11 mouse cellular contexts compared by ENCODE assay signal in the genomic region with DNA sequence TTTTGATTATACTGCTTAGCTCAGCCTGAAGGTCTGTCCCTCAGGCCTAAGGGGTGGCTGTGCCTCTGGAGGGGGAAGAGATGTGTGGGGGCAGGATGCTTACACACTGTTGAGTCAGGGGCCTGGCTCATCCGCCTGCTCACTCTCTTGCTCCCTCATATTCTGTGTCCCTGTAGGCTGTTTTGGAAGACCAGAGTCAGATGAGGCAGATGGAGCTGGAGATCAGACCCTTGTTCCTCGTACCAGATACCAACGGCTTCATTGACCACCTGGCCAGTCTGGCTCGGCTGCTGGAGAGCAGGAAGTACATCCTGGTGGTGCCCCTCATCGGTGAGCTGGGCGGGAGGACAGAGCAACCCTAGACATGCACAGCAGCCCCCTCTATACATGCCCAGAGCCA. TPM values are rescaled to one million over a fixed set of nuclear protein-coding genes. Genes with fewer than 3 reads are reported as not detected.
DNase-seq lines count a peak whose midpoint lies in the region; ATAC-seq and TF ChIP-seq lines count a peak whose summit lies in the region.
"Had no signal": no experiment of that assay in that cellular context is flagged by ENCODE, and none has a peak within 500 bp of the region (broad histone marks: within the 10 kb centered on the region; RNA-seq: fewer than 3 reads in every experiment).

No protein-coding gene starts in this region.

- 0 out of 2 replicates have a peak overlapping the region, but pooled peaks have one; percentile 3 for H3K27ac ChIP-seq in cerebellum, adult 2 months (ENCODE audit: insufficient read depth, low read length)
- 0 out of 2 replicates have a peak overlapping the region, but pooled peaks have one; percentile 9 for H3K27ac ChIP-seq in hindbrain, postnatal 0 days
- H3K27ac ChIP-seq in hindbrain, embryonic 14.5 days: no peak overlapping the region
- H3K27ac ChIP-seq in neural tube, embryonic 15.5 days (replicated peaks): peak overlapping the region; percentile 23; the same call in 1 of the 2 replicates
- peak overlapping the region; percentile 81 for H3K27ac ChIP-seq in stomach, postnatal 0 days (replicated peaks)
- H3K27ac ChIP-seq: liver, embryonic 15.5 days had no signal

- 0 out of 2 replicates have a peak, but pooled peaks cover 4% of the 10 kb centered on the region for H3K36me3 ChIP-seq in hindbrain, postnatal 0 days (ENCODE audit: insufficient read depth, low read length)
- H3K36me3 ChIP-seq in hindbrain, embryonic 14.5 days (replicated peaks; ENCODE audit: control insufficient read depth, insufficient read depth): peaks cover 26% of the 10 kb centered on the region
- H3K36me3 ChIP-seq in neural tube, embryonic 15.5 days: peaks cover 15% of the 10 kb centered on the region
- H3K36me3 ChIP-seq in stomach, postnatal 0 days (ENCODE audit: control insufficient read depth, insufficient read depth, low read length): no peaks in the 10 kb centered on the region

- WGBS in cerebellum, adult 2 months: 22% methylated on average over 6 of the region's 6 CpGs
- WGBS in hindbrain, postnatal 0 days: 51% methylated on average over 6 of the region's 6 CpGs
- 75% methylated on average over 6 of the region's 6 CpGs for WGBS in hindbrain, embryonic 14.5 days
- 67% methylated on average over 6 of the region's 6 CpGs for WGBS in neural tube, embryonic 15.5 days
- 35% methylated on average over 6 of the region's 6 CpGs for WGBS in stomach, postnatal 0 days

- no peak for TF ChIP-seq POLR2A in cerebellum, adult 2 months (IDR thresholded peaks at IDR 0.05; ENCODE audit: borderline replicate concordance, insufficient read depth, low read length)

- DNase-seq in cerebellum, adult 2 months: no peak
- DNase-seq in cerebellum, adult 11 months: no peak
- no peak for DNase-seq in hindbrain, postnatal 0 days (ENCODE audit: low spot score)
- no peak for DNase-seq in hindbrain, embryonic 14.5 days (ENCODE audit: low spot score)
- no peak for DNase-seq in neural tube, embryonic 10.5 days (ENCODE audit: extremely low spot score, low spot score)
- no peak for DNase-seq in stomach, postnatal 0 days (ENCODE audit: low spot score)
- DNase-seq in layer of hippocampus, adult 9-11 months: no peak
- DNase-seq: cerebellum, adult 18-20 months had no signal

- H3K9ac ChIP-seq in hindbrain, postnatal 0 days (replicated peaks; ENCODE audit: low read length): no peak overlapping the region
- no peak overlapping the region for H3K9ac ChIP-seq in hindbrain, embryonic 14.5 days
- no peak overlapping the region for H3K9ac ChIP-seq in neural tube, embryonic 15.5 days (replicated peaks)
- H3K9ac ChIP-seq in stomach, postnatal 0 days (ENCODE audit: low read length): 0 out of 2 replicates have a peak overlapping the region, but pooled peaks have one; percentile 23
- H3K9ac ChIP-seq: liver, embryonic 15.5 days had no signal

- no peaks in the 10 kb centered on the region for H3K9me3 ChIP-seq in hindbrain, postnatal 0 days (ENCODE audit: low read length)
- H3K9me3 ChIP-seq in hindbrain, embryonic 14.5 days (ENCODE audit: control insufficient read depth, low read length): no peaks in the 10 kb centered on the region
- H3K9me3 ChIP-seq in neural tube, embryonic 15.5 days (replicated peaks): no peaks in the 10 kb centered on the region
- H3K9me3 ChIP-seq in stomach, postnatal 0 days (ENCODE audit: control insufficient read depth, low read length): no peaks in the 10 kb centered on the region
- H3K9me3 ChIP-seq: liver, embryonic 15.5 days had no signal

- ATAC-seq in hindbrain, postnatal 0 days: no peak
- no peak for ATAC-seq in hindbrain, embryonic 14.5 days (ENCODE audit: low FRiP score)
- no peak for ATAC-seq in neural tube, embryonic 15.5 days (ENCODE audit: low FRiP score)
- no peak for ATAC-seq in stomach, postnatal 0 days (ENCODE audit: low FRiP score, low TSS enrichment)

- no peak for TF ChIP-seq EP300 in stomach, postnatal 0 days (optimal IDR thresholded peaks at IDR 0.05)

- H3K4me3 ChIP-seq in cerebellum, adult 2 months (replicated peaks; ENCODE audit: insufficient read depth, low read depth, low read length): no peak overlapping the region
- H3K4me3 ChIP-seq in hindbrain, postnatal 0 days (ENCODE audit: low read length): no peak overlapping the region
- H3K4me3 ChIP-seq in hindbrain, embryonic 14.5 days (replicated peaks; ENCODE audit: low read length): no peak overlapping the region
- no peak overlapping the region for H3K4me3 ChIP-seq in neural tube, embryonic 15.5 days (replicated peaks)
- H3K4me3 ChIP-seq in stomach, postnatal 0 days (ENCODE audit: low read depth, low read length): no peak overlapping the region
- H3K4me3 ChIP-seq: erythroblast, embryonic 14.5 days; liver, embryonic 15.5 days had no signal

- TF ChIP-seq CTCF in cerebellum, adult 2 months (IDR thresholded peaks at IDR 0.05; ENCODE audit: borderline replicate concordance, insufficient read depth, low read depth, low read length): no peak
- no peak for TF ChIP-seq CTCF in hindbrain, postnatal 0 days (IDR thresholded peaks at IDR 0.05; ENCODE audit: low read depth)
- TF ChIP-seq CTCF in stomach, postnatal 0 days (IDR thresholded peaks at IDR 0.05; ENCODE audit: low read depth): no peak; the same call in 1 of the 2 replicates

- no peaks in the 10 kb centered on the region for H3K27me3 ChIP-seq in cerebellum, adult 2 months (ENCODE audit: control insufficient read depth, insufficient read depth, low read length)
- H3K27me3 ChIP-seq in hindbrain, postnatal 0 days (ENCODE audit: insufficient read depth, low read length): no peaks in the 10 kb centered on the region
- no peaks in the 10 kb centered on the region for H3K27me3 ChIP-seq in hindbrain, embryonic 14.5 days (ENCODE audit: control insufficient read depth, insufficient read depth, low read length)
- no peaks in the 10 kb centered on the region for H3K27me3 ChIP-seq in neural tube, embryonic 15.5 days (replicated peaks)
- H3K27me3 ChIP-seq in stomach, postnatal 0 days (ENCODE audit: control insufficient read depth, insufficient read depth, low read length): no peaks in the 10 kb centered on the region
- H3K27me3 ChIP-seq: liver, embryonic 15.5 days had no signal

- peaks cover 38% of the 10 kb centered on the region for H3K4me1 ChIP-seq in cerebellum, adult 2 months (ENCODE audit: control insufficient read depth, insufficient read depth, low read length)
- H3K4me1 ChIP-seq in hindbrain, postnatal 0 days (ENCODE audit: insufficient read depth, low read length): no peaks in the 10 kb centered on the region
- no peaks in the 10 kb centered on the region; the same call in 1 of the 2 replicates for H3K4me1 ChIP-seq in hindbrain, embryonic 14.5 days (replicated peaks; ENCODE audit: control insufficient read depth, insufficient read depth, low read length)
- H3K4me1 ChIP-seq in neural tube, embryonic 15.5 days: 0 out of 2 replicates have a peak, but pooled peaks cover 5% of the 10 kb centered on the region
- H3K4me1 ChIP-seq in stomach, postnatal 0 days (replicated peaks; ENCODE audit: control insufficient read depth, insufficient read depth): peaks cover 3% of the 10 kb centered on the region; the same call in 1 of the 2 replicates

- no peak overlapping the region for H3K4me2 ChIP-seq in hindbrain, postnatal 0 days (ENCODE audit: low read depth, low read length)
- H3K4me2 ChIP-seq in hindbrain, embryonic 14.5 days (replicated peaks): no peak overlapping the region
- no peak overlapping the region for H3K4me2 ChIP-seq in neural tube, embryonic 15.5 days
- H3K4me2 ChIP-seq in stomach, postnatal 0 days (replicated peaks; ENCODE audit: low read depth): no peak overlapping the region
- H3K4me2 ChIP-seq: liver, embryonic 15.5 days had no signal

RNA-seq across cellular contexts. Expression of a gene that starts 13.3 kb away (rescaled TPM):
- 3.0 and 3.7 TPM in 2 replicates for polyA plus RNA-seq in cerebellum, adult 2 months (2012; rRNA removed)
- total RNA-seq in hindbrain, postnatal 0 days (2014; rRNA removed): 8.5 and 12.9 TPM in 2 replicates
- polyA plus RNA-seq in hindbrain, postnatal 0 days (2015; fragmentation: Nextera tagmentation; extraction: Ambion mirVana): 1.7 TPM in 2 replicates
- 1.9 and 2.6 TPM in 2 replicates for polyA plus RNA-seq in hindbrain, embryonic 14.5 days (2014; fragmentation: Nextera tagmentation; extraction: Ambion mirVana)
- polyA plus RNA-seq in neural tube, embryonic 15.5 days (2015; fragmentation: Nextera tagmentation; extraction: Ambion mirVana): 5.3 and 10.7 TPM in 2 replicates
- 6.6 and 8.2 TPM in 2 replicates for polyA plus RNA-seq in stomach, postnatal 0 days (2015; fragmentation: Nextera tagmentation; extraction: Ambion mirVana)

RNA-seq across cellular contexts. Expression of a gene that starts 22.6 kb away (rescaled TPM):
- polyA plus RNA-seq in cerebellum, adult 2 months (2012; rRNA removed): 15.3 and 16.3 TPM in 2 replicates
- 11.0 and 17.6 TPM in 2 replicates for total RNA-seq in hindbrain, postnatal 0 days (2014; rRNA removed)
- polyA plus RNA-seq in hindbrain, postnatal 0 days (2015; fragmentation: Nextera tagmentation; extraction: Ambion mirVana): 11.7 and 15.7 TPM in 2 replicates
- polyA plus RNA-seq in hindbrain, embryonic 14.5 days (2014; fragmentation: Nextera tagmentation; extraction: Ambion mirVana): 17.4 and 20.3 TPM in 2 replicates
- polyA plus RNA-seq in neural tube, embryonic 15.5 days (2015; fragmentation: Nextera tagmentation; extraction: Ambion mirVana): 12.6 and 15.4 TPM in 2 replicates
- 19.3 and 20.2 TPM in 2 replicates for polyA plus RNA-seq in stomach, postnatal 0 days (2015; fragmentation: Nextera tagmentation; extraction: Ambion mirVana)

RNA-seq across cellular contexts. Expression of a gene that starts 35.1 kb away (rescaled TPM):
- polyA plus RNA-seq in cerebellum, adult 2 months (2012; rRNA removed): 18.6 and 19.3 TPM in 2 replicates
- 31.3 and 39.2 TPM in 2 replicates for total RNA-seq in hindbrain, postnatal 0 days (2014; rRNA removed)
- polyA plus RNA-seq in hindbrain, postnatal 0 days (2015; fragmentation: Nextera tagmentation; extraction: Ambion mirVana): 13.5 and 13.6 TPM in 2 replicates
- 13.6 and 14.4 TPM in 2 replicates for polyA plus RNA-seq in hindbrain, embryonic 14.5 days (2014; fragmentation: Nextera tagmentation; extraction: Ambion mirVana)
- 13.8 and 16.2 TPM in 2 replicates for polyA plus RNA-seq in neural tube, embryonic 15.5 days (2015; fragmentation: Nextera tagmentation; extraction: Ambion mirVana)
- 15.2 and 15.8 TPM in 2 replicates for polyA plus RNA-seq in stomach, postnatal 0 days (2015; fragmentation: Nextera tagmentation; extraction: Ambion mirVana)

RNA-seq across cellular contexts. Expression of a gene that starts 37.6 kb away (rescaled TPM):
- polyA plus RNA-seq in cerebellum, adult 2 months (2012; rRNA removed): 23.9 and 28.6 TPM in 2 replicates
- total RNA-seq in hindbrain, postnatal 0 days (2014; rRNA removed): 13.0 and 13.4 TPM in 2 replicates
- polyA plus RNA-seq in hindbrain, postnatal 0 days (2015; fragmentation: Nextera tagmentation; extraction: Ambion mirVana): 9.9 and 10.7 TPM in 2 replicates
- 8.5 and 10.3 TPM in 2 replicates for polyA plus RNA-seq in hindbrain, embryonic 14.5 days (2014; fragmentation: Nextera tagmentation; extraction: Ambion mirVana)
- 12.6 and 13.7 TPM in 2 replicates for polyA plus RNA-seq in neural tube, embryonic 15.5 days (2015; fragmentation: Nextera tagmentation; extraction: Ambion mirVana)
- polyA plus RNA-seq in stomach, postnatal 0 days (2015; fragmentation: Nextera tagmentation; extraction: Ambion mirVana): 2.1 and 2.9 TPM in 2 replicates
- polyA plus RNA-seq: erythroblast, embryonic 14.5 days had no signal
